Mouse (Mus musculus): ENCODE results near the gene Olfr309.
"Not testable (repeated sequence)": the region's sequence is repeated elsewhere in the genome, so short reads cannot be mapped to it uniquely, and the experiment has no call there.

The Olfr309 gene

DNA sequence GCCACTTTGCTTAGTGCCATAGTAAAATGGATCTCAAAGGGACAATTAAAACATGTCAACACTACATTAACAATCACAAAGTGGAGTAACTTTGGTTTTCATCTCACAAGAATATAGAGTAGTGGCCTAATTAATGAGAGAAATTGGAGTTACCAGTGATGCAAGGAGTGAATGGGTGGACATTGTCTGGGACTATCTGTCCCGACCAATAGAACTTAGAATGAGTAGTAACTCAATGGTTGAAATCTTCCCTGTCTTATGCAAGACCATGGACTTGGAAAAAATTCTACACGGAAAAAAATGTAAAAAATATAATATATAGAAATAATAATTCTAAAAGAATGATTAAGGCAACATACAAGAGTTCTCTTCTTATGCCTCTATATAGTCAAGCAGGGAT lies at the start of gene Olfr309:
Gene Olfr309 (minus strand): TSS at position 101 of the 400 bp plus-strand sequence.
- no peak for DNase-seq

DNA sequence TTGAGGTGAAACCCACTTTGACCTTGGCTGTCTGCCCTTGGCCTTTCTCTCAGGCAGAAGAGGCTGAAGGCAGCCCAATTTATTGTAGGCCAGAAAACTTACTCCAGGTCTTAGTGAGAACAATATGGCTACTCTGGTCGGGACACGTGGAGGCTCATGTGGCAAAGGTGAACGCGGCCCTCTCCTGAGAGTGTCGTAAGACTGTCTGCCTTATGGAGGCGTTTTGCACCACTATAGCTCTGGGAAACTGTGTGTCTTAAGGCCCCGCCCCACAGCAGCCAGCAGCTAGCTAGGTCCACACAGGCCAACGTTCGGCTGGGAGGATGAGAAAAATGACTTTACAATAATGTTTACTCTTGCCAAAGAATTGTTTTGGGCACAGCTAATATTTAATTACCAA lies 32.8 kb upstream of the Olfr309 start:
- DNase-seq = not testable (repeated sequence)

DNA sequence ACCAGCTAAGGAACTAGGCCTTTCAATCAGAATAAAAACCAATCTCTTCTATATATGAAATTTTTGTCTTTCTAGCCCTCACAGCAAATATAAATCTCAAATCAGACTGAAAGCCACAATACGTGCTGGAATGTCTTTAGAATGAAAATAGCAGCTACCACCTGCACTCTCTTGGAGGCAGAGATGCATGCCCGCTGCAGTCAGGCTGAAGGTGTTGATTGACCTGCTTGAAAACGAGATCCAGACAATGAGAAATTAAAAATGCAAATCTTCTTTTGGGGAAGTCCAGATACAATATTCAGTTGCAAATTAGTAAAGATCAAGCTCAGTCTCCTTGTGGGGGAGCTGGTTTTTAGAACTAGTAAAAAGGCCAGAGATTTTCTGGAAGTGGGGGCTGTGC lies 30.7 kb upstream of the Olfr309 start:
- DNase-seq = no peak

DNA sequence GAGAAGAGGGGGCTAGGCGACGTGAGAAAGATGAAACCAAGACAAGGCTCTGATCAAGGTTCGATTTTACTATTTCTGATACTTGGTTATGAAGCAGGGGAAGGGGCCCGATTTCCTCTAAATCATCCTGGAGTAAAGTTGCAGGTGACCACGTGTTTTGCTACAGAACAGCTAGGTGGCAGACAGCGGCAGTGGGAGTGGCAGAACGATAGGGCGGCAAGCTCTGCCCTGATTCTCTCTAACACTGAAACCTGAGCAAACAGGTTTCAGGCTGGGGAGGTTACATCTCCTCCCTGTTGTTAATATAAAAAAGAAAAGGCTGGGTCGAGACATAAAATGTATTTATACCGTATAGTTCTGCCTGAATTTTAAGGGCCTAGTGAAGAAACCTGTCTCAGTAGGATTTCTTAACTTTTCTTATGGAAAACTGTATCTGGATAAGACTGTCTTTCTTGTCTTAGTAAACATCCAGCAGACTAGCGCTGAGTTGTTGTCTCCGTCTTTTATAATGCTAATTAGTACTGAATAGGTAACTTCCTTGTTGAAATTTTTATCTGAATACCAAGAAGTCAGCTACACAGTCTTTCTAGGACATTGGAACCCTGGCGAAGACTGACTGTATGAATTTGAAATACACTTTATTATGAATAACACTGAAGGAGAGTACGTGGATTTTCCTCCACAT lies 29.5 kb upstream of the Olfr309 start:
- DNase-seq = no peak

DNA sequence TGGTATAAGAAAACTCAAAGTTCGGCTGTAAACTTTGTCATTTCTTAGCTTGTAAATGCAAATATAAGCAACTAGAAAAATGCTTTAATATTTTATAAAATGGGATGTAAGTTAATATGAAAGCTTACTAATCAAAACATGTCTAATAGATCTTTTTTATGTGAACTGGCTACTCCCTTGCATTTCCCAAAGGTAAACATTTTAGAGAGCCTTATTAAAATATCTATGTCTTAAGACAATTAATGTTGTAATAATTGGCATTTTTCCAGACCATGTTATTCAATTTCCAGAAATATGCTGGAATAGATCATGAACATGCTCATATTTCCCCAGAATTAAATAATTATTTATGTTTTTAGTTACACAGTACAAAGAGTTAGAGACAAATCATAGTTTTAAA lies 24.0 kb upstream of the Olfr309 start, which contains the start of gene Olfr307:
Gene Olfr307 (minus strand): TSS at position 101 of the 400 bp plus-strand sequence.
- DNase-seq = no peak

DNA sequence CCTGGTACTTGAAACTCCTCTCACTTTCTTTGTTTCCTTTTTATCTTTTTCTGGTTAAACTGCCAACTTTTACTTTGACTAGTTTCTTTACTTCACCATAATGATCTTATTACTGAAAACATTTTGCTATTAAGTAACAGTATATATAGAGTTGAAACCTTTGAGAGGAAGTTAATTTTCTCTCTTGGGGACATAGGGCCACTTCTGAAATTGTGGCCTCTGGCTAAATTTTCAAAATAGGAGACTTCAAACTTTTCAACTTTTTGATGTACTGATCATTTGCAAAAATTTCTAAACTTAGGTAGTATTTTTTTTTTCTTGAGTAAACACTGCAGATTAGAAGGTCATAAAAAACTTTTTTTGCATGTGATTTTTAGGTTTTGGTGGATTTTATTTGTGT lies 12.0 kb upstream of the Olfr309 start, which contains the start of gene Olfr308:
Gene Olfr308 (minus strand): TSS at position 101 of the 400 bp plus-strand sequence.
- DNase-seq = no peak

DNA sequence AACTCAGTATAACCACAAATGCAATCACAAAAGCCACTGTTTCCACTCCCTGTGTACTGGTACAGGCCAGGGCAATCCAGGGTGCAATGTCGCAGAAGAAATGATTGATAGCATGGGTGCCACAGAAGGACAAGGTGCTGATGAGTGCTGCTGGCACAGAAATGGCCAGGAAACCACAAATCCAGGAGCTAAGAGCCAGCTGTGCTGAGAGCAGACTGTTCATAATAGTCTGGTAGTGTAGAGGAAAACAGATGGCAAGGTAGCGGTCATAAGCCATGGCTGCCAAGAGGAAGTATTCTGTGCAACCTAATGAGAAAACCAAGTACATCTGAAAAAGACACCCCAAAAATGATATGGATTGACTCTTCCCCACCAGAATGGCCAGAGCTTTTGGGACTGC lies 7.8 kb upstream of the Olfr309 start:
- DNase-seq = no peak

DNA sequence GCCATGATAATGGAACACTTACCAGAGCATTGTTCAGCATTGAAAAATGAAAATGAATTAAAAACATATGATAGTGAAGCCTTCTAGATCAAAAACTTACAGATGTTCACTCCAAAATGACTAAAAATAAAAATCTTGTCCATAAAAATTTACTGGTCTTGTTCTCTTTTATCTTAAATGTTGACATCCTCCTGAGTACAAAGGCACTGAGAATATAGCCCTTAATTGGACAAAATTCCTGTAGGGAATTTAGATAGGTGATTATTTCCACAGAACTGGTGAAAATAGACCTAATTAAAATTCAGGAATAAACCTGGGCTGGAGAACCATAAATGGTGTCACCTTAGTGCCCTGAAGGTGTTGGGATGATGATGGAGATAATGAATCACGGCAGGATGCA lies 36.4 kb downstream of the Olfr309 start, which contains the start of gene Olfr310:
Gene Olfr310 (minus strand): TSS at position 101 of the 400 bp plus-strand sequence.
- no peak for DNase-seq
